Mouse (Mus musculus) layer of hippocampus, postnatal 10 days (tissue): ENCODE results near the gene Gatd1. TPM values are rescaled to one million over a fixed set of nuclear protein-coding genes. Genes with fewer than 3 reads are reported as not detected.
"Not testable (repeated sequence)": the region's sequence is repeated elsewhere in the genome, so short reads cannot be mapped to it uniquely, and the experiment has no call there.

Source experiments
- DNase-seq, 2 experiments: peaks; one replicate each; pipeline ENCODE4 v3.0.0; 2021; ENCODE audit warnings: low spot score in 2 of 2
- long read RNA-seq: library from polyadenylated mRNA; stranded (forward); transcript quantifications from one replicate; pipeline ENCODE4 v2.0.0, GENCODE M21; 2023
- total RNA-seq, 2 experiments: library from RNA; stranded (reverse); gene quantifications; 2 replicates each; pipeline ENCODE4 v1.2.3; 2021

Gene Gatd1
- total RNA-seq = 10 to 100 TPM; 34.4 to 39.3 TPM
- long read RNA-seq, transcript Gatd1-201 (8 exons, 1,898 nt) = major isoform, 24 of 28 reads
- long read RNA-seq, partial matches to known transcripts = 1 of 28 reads
- long read RNA-seq, other reads (novel, unspliced or antisense) = 2 of 28 reads

GRCm38 (mm10) chr7:141413809-141414584 is at the start of gene Gatd1:
Gene Gatd1 (minus strand): TSS chr7:141414136.
- DNase-seq = peak; percentile 100

- DNase-seq = no peak
These were observed 48.4 kb upstream of the Gatd1 start for GRCm38 (mm10) chr7:141462333-141462821.

- DNase-seq = no peak
These were observed 47.8 kb upstream of the Gatd1 start for GRCm38 (mm10) chr7:141461521-141462332.

GRCm38 (mm10) chr7:141460391-141461113 is 46.6 kb upstream of the Gatd1 start, which contains the start of gene Cracr2b:
Gene Cracr2b (plus strand): TSS chr7:141461094.
- DNase-seq = peak in 1 of 2 experiments; percentile 11

- DNase-seq = no peak
These were observed 46.1 kb upstream of the Gatd1 start for GRCm38 (mm10) chr7:141460001-141460390.

- peak in 1 of 2 experiments; percentile 16 for DNase-seq
These were observed 45.4 kb upstream of the Gatd1 start for GRCm38 (mm10) chr7:141459301-141459711.

GRCm38 (mm10) chr7:141458661-141459060 is 44.7 kb upstream of the Gatd1 start:
- peak in 1 of 2 experiments; percentile 36 for DNase-seq

GRCm38 (mm10) chr7:141457986-141458660 is 44.2 kb upstream of the Gatd1 start:
- DNase-seq = no peak

- peak in 1 of 2 experiments; percentile 3 for DNase-seq
These were observed 43.3 kb upstream of the Gatd1 start for GRCm38 (mm10) chr7:141457236-141457635.

- DNase-seq = peak in 1 of 2 experiments; percentile 6
These were observed 42.8 kb upstream of the Gatd1 start for GRCm38 (mm10) chr7:141456739-141457138.

GRCm38 (mm10) chr7:141455610-141456314 is 41.8 kb upstream of the Gatd1 start:
- peak in 1 of 2 experiments; percentile 41 for DNase-seq

GRCm38 (mm10) chr7:141454967-141455551 is 41.1 kb upstream of the Gatd1 start, which contains the start of gene Pnpla2:
Gene Pnpla2 (plus strand): TSS chr7:141455198.
- DNase-seq = peak; percentile 88 to 93

- no peak for DNase-seq
These were observed 39.7 kb upstream of the Gatd1 start for GRCm38 (mm10) chr7:141453636-141454035.

- DNase-seq = peak in 1 of 2 experiments; percentile 6
These were observed 38.0 kb upstream of the Gatd1 start for GRCm38 (mm10) chr7:141451928-141452327.

- peak; percentile 93 to 95 for DNase-seq
These were observed 33.4 kb upstream of the Gatd1 start, which contains the start of gene Rplp2 for GRCm38 (mm10) chr7:141447110-141447991. Gene Rplp2 (plus strand): TSS chr7:141447370.

- not testable (repeated sequence) for DNase-seq
These were observed 32.4 kb upstream of the Gatd1 start for GRCm38 (mm10) chr7:141446374-141446773.

GRCm38 (mm10) chr7:141443828-141444237 is 29.9 kb upstream of the Gatd1 start, which contains the start of gene Pidd1:
Gene Pidd1 (minus strand): TSS chr7:141444025.
- peak in 1 of 2 experiments; percentile 14 for DNase-seq
